Mouse (Mus musculus) gastrocnemius, adult 8-10 months (tissue): Measurements from ENCODE around the gene Zfp128. TPM values are rescaled to one million over a fixed set of nuclear protein-coding genes. Genes with fewer than 3 reads are reported as not detected.
A peak's percentile ranks its signal among the peaks of the same experiment; 100 is the strongest.
"Not testable (repeated sequence)": the region's sequence is repeated elsewhere in the genome, so short reads cannot be mapped to it uniquely, and the experiment has no call there.

Source experiments
- DNase-seq, 2 experiments: peaks; one replicate each; pipeline ENCODE4 v3.0.0; 2022; ENCODE audit warnings: low spot score in 2 of 2
- total RNA-seq, 4 experiments: library from RNA; stranded (reverse); gene quantifications; 2 replicates each; pipeline ENCODE4 v1.2.4; 2022

Zfp128 gene
- 1 to 10 TPM; 1.7 to 2.2 (median 2.1) TPM for total RNA-seq

GRCm38 (mm10) chr7:12880911-12881660 lies at the start of gene Zfp128:
Gene Zfp128, plus strand, starts transcription at chr7:12881177.
- peak; percentile 89 to 91 for DNase-seq

GRCm38 (mm10) chr7:12834162-12835120 lies 46.5 kb upstream of the Zfp128 start, which contains the start of gene Zfp110:
Gene Zfp110, plus strand, starts transcription at chr7:12834761.
- DNase-seq = peak; percentile 78 to 82

- no peak for DNase-seq
These were observed 45.7 kb upstream of the Zfp128 start for GRCm38 (mm10) chr7:12835193-12835671.

GRCm38 (mm10) chr7:12835779-12836178 lies 45.2 kb upstream of the Zfp128 start:
- no peak for DNase-seq

- DNase-seq = no peak
These were observed 6.7 kb upstream of the Zfp128 start for GRCm38 (mm10) chr7:12874301-12874700.

DNA sequence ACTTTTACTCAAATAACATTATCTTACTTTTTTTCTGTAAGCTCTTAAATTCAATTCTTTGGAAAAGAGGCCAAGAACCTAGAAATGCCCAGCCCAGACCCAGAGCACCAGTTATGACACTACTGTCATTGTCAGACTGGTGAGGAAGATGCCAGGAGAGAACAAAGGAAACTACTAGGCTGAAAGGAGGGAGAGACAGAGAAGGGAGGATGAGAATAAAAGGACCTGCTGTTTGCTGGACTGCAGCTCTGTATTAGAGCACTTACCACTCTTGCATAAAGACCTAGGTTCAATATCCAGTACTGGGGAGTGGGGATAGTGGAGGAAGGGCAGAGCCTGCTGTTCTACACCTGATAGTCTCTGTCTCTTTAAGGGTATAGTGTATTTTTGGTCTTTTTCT lies 941 bp upstream of the Zfp128 start:
- DNase-seq = no peak

GRCm38 (mm10) chr7:12880497-12880896 lies 480 bp upstream of the Zfp128 start:
- not testable (repeated sequence) for DNase-seq

DNA sequence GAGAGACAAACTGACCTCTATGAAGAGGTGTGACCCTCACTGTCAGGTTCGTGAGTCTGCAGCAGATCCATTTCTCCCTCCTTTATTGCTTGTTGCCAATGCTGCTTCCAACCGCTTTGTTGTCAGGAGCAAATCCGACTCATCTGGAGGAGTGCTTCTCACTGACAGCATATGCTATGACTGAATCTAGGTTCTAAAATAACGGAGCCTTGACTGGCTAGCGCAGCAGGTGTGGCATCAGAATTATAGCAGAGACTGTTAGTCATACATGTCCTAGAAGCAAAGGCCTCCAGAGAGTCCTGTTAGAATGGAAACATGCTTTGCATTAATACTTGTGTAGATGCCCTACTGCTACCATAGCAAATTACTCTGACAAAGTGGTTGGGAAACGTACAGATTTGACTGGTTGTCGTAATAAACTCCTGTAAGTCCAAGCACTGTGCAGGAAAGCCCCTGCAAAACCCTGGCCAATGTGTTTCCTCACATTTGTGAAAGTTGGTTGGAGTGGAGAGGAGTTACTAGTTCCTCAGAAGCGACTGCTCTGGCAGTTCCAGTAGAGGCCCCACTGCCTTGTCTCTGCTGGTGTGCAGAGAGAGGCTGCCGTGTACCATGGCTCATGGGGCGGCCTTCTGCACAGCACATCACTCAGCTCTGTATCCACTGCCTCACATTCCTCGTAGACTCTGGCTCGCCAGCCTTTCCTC lies 5.7 kb downstream of the Zfp128 start:
- no peak for DNase-seq

- DNase-seq = no peak
These were observed 6.6 kb downstream of the Zfp128 start for GRCm38 (mm10) chr7:12887585-12887984.

DNA sequence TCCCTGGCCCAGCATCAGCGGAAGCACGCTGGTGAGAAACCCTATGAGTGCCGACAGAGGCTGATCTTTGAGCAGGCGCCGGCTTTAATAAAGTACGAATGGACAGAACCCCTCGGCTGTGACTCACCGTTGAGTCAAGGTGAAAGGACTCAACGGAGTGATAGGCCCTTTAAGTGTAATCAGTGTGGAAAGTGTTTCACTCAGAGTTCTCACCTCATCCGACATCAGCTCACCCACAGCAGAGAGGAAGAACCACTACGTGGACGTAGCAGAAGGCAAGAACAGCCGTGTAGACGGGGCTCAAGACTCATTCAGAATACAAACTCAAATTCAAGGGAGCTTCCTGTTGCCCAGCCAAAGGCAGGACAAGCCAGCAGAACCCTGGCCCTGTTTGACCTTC lies 10.0 kb downstream of the Zfp128 start:
- DNase-seq = no peak

DNA sequence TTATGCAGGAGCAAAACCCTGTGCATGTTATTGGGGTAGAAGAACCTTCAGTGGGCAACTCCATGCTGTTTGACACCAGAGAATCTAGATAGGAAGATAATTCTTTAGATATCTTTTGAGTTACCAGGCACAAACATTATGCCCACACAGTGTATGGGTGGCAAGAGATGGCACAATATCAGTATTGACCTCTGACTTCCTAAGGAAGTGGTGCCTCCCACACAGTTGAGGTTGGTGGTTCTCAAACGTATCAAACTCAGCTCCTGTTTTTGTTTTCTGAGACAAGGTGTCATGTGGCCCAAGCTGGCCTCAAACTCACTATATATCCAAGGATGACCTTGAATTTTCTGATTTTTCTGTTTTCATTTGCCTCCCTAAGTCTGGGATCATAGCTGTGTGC lies 10.4 kb downstream of the Zfp128 start:
- no peak for DNase-seq

DNA sequence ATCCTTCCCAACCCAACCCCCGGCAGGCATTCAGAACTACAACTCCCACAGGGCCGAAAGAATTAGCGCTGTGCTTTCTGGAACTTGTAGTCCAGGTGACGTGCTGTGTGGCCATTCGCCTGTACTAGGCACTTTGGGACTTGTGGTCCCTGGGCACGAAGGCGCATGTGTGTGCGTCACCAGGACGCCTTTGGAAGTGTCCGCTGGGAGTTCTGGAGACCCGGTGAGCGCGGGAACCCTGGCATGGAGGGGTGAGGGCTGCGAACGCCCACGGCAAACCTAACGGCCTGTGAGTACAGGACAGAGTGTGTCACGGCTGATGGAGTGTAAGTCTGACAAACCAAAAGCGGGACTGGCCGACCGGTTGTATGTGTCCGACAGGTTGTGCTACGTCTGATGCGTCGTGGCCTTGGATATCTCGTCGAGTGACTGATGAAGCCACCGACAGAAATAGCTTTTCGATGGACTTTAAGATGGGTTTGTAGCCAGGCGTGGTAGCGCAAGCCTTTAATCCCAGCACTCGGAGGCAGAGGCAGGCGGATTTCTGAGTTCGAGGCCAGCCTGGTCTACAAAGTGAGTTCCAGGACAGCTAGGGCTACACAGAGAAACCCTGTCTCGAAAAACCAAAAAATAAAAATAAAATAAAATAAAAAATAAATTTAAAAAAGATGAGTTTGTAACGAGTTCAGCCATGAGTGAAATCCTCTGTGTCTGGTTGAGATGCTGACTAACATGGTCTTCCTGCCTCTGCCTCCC lies 16.9 kb downstream of the Zfp128 start, which contains the start of gene Zscan22:
Gene Zscan22, plus strand, starts transcription at position 161 of the 756 bp plus-strand sequence.
- peak; percentile 88 to 91 for DNase-seq

- DNase-seq = no peak
These were observed 20.5 kb downstream of the Zfp128 start for GRCm38 (mm10) chr7:12901517-12901916.

DNA sequence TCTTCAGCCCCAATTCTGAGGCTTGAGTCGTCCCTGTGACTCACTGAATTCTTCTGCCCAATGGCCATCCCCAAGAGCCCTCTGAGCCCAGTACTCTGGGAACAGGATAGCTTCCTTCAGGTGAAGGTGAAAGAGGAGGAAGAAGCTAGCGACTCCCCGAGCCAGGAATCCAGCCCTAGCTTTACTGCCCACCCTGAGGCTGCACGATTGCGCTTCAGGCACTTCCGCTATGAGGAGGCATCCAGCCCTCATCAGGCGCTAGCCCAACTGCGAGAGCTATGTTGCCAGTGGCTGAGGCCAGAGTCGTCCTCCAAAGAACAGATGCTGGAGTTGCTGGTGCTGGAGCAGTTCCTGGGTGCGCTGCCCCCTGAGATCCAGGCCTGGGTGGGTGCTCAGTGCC lies 22.6 kb downstream of the Zfp128 start:
- DNase-seq = no peak

DNA sequence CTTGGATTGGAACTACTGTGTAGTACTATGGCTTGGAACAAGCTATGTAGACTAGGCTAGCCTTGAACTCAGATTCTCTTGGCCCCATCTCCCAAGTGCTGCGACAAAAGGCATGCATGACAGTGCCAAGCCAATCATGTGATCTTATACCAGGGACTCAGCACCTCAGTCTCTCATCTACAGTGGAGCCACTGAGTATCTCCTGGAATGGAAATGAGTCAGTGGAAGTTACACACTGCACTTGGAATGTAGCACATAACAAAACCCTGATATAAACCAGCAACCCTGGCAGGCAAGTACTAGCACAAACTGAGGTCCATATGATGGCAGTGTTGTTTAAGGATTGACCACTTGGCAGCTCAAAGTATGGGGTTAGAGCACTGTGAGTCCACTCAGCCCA lies 24.2 kb downstream of the Zfp128 start:
- DNase-seq = no peak

DNA sequence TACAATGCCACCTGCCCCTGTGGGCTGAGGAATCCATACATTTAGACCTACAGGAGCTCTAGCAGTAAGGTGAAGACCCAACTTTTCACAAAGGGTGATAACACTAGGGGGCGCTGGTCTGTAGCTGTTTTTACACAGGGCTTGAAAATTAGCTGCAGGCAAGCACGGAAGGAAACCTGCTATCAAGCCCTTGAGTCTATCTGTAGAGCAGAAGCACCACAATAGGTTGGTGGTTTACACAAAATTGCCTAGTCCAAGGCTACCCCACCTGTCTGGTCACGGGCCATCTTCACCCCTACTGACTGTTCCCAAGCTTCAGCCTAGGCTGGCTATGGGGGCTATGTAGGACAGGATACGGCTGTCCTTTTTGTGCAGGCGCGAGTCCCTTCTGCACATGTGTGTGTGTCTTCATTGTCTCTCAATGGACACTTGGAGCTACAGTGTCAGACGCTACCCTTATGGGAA lies 28.6 kb downstream of the Zfp128 start:
- DNase-seq = peak; percentile 62 to 68

GRCm38 (mm10) chr7:12910181-12910668 lies 29.2 kb downstream of the Zfp128 start:
- DNase-seq = peak; percentile 14 to 33

DNA sequence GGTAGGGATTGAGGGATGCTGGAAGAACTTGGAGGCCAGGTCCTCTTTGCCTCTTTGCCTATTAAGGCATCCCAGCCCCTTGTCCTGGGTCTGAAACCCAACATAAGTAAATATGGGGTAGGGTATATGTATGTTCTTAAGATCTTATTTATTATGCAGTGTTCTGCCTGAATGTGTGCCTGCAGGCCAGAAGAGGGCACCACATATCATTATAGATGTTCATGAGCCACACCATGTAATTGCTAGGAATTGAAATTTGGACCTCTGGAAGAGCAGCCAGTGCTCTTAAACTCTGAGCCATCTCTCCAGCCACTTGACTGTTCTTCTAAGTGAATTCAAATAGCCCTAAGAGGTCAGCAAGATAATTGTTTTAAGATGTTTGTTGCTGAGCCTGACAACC lies 32.6 kb downstream of the Zfp128 start:
- no peak for DNase-seq

DNA sequence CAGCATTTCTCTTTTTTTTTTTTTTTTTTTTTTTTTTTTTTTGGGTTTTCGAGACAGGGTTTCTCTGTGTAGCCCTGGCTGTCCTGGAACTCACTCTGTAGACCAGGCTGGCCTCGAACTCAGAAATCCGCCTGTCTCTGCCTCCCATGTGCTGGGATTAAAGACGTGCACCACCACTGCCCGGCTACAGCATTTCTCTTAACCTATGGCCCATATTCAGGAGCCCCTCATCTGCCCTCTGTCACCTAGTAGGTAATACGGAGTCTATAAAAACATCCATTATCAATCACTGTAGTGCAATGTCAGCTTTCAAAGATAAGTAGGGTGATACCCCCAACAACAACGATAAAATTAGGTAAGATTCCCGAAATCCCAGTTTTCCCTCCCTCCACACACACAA lies 39.5 kb downstream of the Zfp128 start:
- not testable (repeated sequence) for DNase-seq

GRCm38 (mm10) chr7:12921318-12921704 lies 40.3 kb downstream of the Zfp128 start:
- DNase-seq = no peak
